Mouse (Mus musculus): Measurements from ENCODE around the gene Muc2.
A peak's percentile ranks its signal among the peaks of the same experiment; 100 is the strongest.

Gene Muc2

GRCm38 (mm10) chr7:141770521-141770920 lies 80.4 kb downstream of the Muc2 start:
- DNase-seq (ENCODE audit: low spot score in 2 of 2) = no peak

GRCm38 (mm10) chr7:141770988-141771387 lies 80.8 kb downstream of the Muc2 start:
- no peak for DNase-seq (ENCODE audit: low spot score in 2 of 2)

GRCm38 (mm10) chr7:141772058-141772557 lies 82.0 kb downstream of the Muc2 start:
- DNase-seq (ENCODE audit: low spot score in 2 of 2) = no peak

- DNase-seq (ENCODE audit: low spot score in 2 of 2) = no peak
These were observed 84.7 kb downstream of the Muc2 start for GRCm38 (mm10) chr7:141774855-141775254.

GRCm38 (mm10) chr7:141776199-141776598 lies 86.1 kb downstream of the Muc2 start:
- no peak for DNase-seq (ENCODE audit: low spot score in 2 of 2)

GRCm38 (mm10) chr7:141788677-141789452 lies 98.7 kb downstream of the Muc2 start, which contains the start of gene Muc5ac:
Gene Muc5ac, plus strand, starts transcription at chr7:141788972.
- DNase-seq (ENCODE audit: low spot score in 2 of 2) = no peak

GRCm38 (mm10) chr7:141794251-141794650 lies 104.1 kb downstream of the Muc2 start:
- DNase-seq (ENCODE audit: low spot score in 2 of 2) = no peak

- peak in 1 of 2 experiments; percentile 8 for DNase-seq (ENCODE audit: low spot score in 2 of 2)
These were observed 113.1 kb downstream of the Muc2 start for GRCm38 (mm10) chr7:141803206-141803605.
